Comparison of ENCODE assay signal across 14 mouse cellular contexts in the genomic region with DNA sequence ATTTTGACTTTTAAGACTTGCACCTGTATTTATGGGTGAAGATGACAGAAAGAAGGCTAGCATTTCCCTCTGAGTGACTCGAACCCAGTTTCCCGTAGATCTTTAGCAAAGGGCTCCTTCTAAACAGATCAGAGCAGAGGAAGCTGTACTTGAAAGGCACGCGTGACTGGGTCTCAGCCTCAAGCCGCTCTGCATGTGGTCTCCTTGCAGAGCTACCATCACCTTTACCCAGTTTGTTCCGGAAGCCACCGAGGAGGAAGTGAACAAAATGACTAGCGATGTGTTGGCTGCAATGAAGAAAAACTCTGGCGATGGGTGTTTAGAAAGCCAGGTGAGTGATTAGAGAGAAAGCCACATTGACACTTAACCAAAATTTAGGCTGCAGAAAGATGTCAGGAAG. TPM values are rescaled to one million over a fixed set of nuclear protein-coding genes. Genes with fewer than 3 reads are reported as not detected.
DNase-seq lines count a peak whose midpoint lies in the region; ATAC-seq and TF ChIP-seq lines count a peak whose summit lies in the region.
"Had no signal": no experiment of that assay in that cellular context is flagged by ENCODE, and none has a peak within 500 bp of the region (broad histone marks: within the 10 kb centered on the region; RNA-seq: fewer than 3 reads in every experiment).

No protein-coding gene starts in this region.

- H3K4me3 ChIP-seq in kidney, postnatal 0 days (replicated peaks; ENCODE audit: low read depth, low read length), result no peak overlapping the region
- peak overlapping the region; percentile 25 for H3K4me3 ChIP-seq in liver, postnatal 0 days (ENCODE audit: low read depth, low read length)
- H3K4me3 ChIP-seq: hindbrain, embryonic 10.5 days had no signal

- intact Hi-C loops in left cerebral cortex, postnatal 4 days (cut with DNase I), result no loop called here

- 0 out of 2 replicates have a peak overlapping the region, but pooled peaks have one; percentile 10 for H3K4me2 ChIP-seq in kidney, postnatal 0 days (ENCODE audit: low read length)
- H3K4me2 ChIP-seq in liver, postnatal 0 days (ENCODE audit: low read depth, low read length), result peak overlapping the region; percentile 50

- DNase-seq in kidney, postnatal 0 days (ENCODE audit: low spot score), result peak; percentile 19
- DNase-seq in kidney, adult 18-20 months, result no peak
- no peak for DNase-seq in liver, postnatal 0 days
- peak; percentile 68 for DNase-seq in thymus, postnatal 25 days
- no peak for DNase-seq in left cerebral cortex, postnatal 4 days
- DNase-seq in left cerebral cortex, adult 11 months (ENCODE audit: low spot score), result no peak
- DNase-seq in cerebellum, adult 11-12 months, result no peak
- DNase-seq: layer of hippocampus, adult 9-11 months; right cerebral cortex, postnatal 25 days had no signal

- no peak for TF ChIP-seq EP300 in liver, postnatal 0 days (IDR thresholded peaks at IDR 0.05; ENCODE audit: low read depth)

- H3K27ac ChIP-seq in kidney, postnatal 0 days, result no peak overlapping the region
- peak overlapping the region; percentile 22; the same call in 1 of the 2 replicates for H3K27ac ChIP-seq in liver, postnatal 0 days (ENCODE audit: low read depth)
- H3K27ac ChIP-seq: hindbrain, embryonic 10.5 days had no signal

- ATAC-seq in kidney, postnatal 0 days (replicated peaks; ENCODE audit: low FRiP score, low read depth), result no peak; the same call in 1 of the 2 replicates
- ATAC-seq in common myeloid progenitor, adult 5-6 weeks (replicated peaks; ENCODE audit: low read depth, poor library complexity, severe bottlenecking), result peak; percentile 72
- no peak for ATAC-seq in liver, postnatal 0 days
- ATAC-seq: forebrain, embryonic 16.5 days had no signal

- no peak for TF ChIP-seq CTCF in kidney, postnatal 0 days (IDR thresholded peaks at IDR 0.05; ENCODE audit: low read depth)
- no peak for TF ChIP-seq CTCF in liver, postnatal 0 days (IDR thresholded peaks at IDR 0.05; ENCODE audit: low read depth)

- H3K4me1 ChIP-seq in kidney, postnatal 0 days (replicated peaks; ENCODE audit: insufficient read depth, low read length), result no peaks in the 10 kb centered on the region
- H3K4me1 ChIP-seq in liver, postnatal 0 days (ENCODE audit: insufficient read depth), result 0 out of 2 replicates have a peak, but pooled peaks cover under 1% of the 10 kb centered on the region
- H3K4me1 ChIP-seq: hindbrain, embryonic 10.5 days had no signal

- 64% methylated on average over 9 of the region's 9 CpGs for WGBS in kidney, postnatal 0 days
- WGBS in liver, postnatal 0 days (ENCODE audit: insufficient replicate concordance), result 35% methylated on average over 9 of the region's 9 CpGs

- H3K27me3 ChIP-seq in kidney, postnatal 0 days (ENCODE audit: insufficient read depth, low read length), result no peaks in the 10 kb centered on the region
- H3K27me3 ChIP-seq in liver, postnatal 0 days (ENCODE audit: insufficient read depth, low read length), result no peaks in the 10 kb centered on the region

- H3K9me3 ChIP-seq in kidney, postnatal 0 days (replicated peaks; ENCODE audit: low read length), result no peaks in the 10 kb centered on the region
- no peaks in the 10 kb centered on the region for H3K9me3 ChIP-seq in liver, postnatal 0 days (ENCODE audit: low read length)
- H3K9me3 ChIP-seq: hindbrain, embryonic 10.5 days had no signal

- no peak overlapping the region for H3K9ac ChIP-seq in kidney, postnatal 0 days (ENCODE audit: low read depth, low read length)
- peak overlapping the region; percentile 16; the same call in 1 of the 2 replicates for H3K9ac ChIP-seq in liver, postnatal 0 days (replicated peaks)

- no peaks in the 10 kb centered on the region for H3K36me3 ChIP-seq in kidney, postnatal 0 days (ENCODE audit: insufficient read depth, low read length)
- H3K36me3 ChIP-seq in liver, postnatal 0 days (replicated peaks; ENCODE audit: insufficient read depth, low read length), result no peaks in the 10 kb centered on the region
- H3K36me3 ChIP-seq: hindbrain, embryonic 10.5 days had no signal

RNA-seq across cellular contexts. Expression of a gene that starts 1.9 kb away (rescaled TPM):
- polyA plus RNA-seq in kidney, postnatal 0 days (2015; fragmentation: Nextera tagmentation; extraction: Ambion mirVana), result 123 and 130 TPM in 2 replicates
- total RNA-seq in common myeloid progenitor, adult 5-6 weeks (2017), result 0.19 and 0.59 TPM in 2 replicates
- 11,303 and 11,922 TPM in 2 replicates for polyA plus RNA-seq in liver, postnatal 0 days (2015; fragmentation: Nextera tagmentation; extraction: Ambion mirVana)
- under 1 TPM in 1 of 2 experiments, not detected in 1; 0.44 TPM for total RNA-seq in left cerebral cortex, postnatal 4 days (2021)

RNA-seq across cellular contexts. Expression of a gene that starts 26.3 kb away (rescaled TPM):
- polyA plus RNA-seq in kidney, postnatal 0 days (2015; fragmentation: Nextera tagmentation; extraction: Ambion mirVana), result 22.0 and 22.8 TPM in 2 replicates
- total RNA-seq in common myeloid progenitor, adult 5-6 weeks (2017), result not detected in 2 replicates
- polyA plus RNA-seq in liver, postnatal 0 days (2015; fragmentation: Nextera tagmentation; extraction: Ambion mirVana), result 54.6 and 56.0 TPM in 2 replicates
- total RNA-seq in left cerebral cortex, postnatal 4 days (2021), result not detected
- polyA plus RNA-seq: forebrain, embryonic 16.5 days; hindbrain, embryonic 10.5 days; lung, embryonic 16.5 days; urinary bladder, adult 2 months had no signal

RNA-seq across cellular contexts. Expression of a gene that starts 31.7 kb away (rescaled TPM):
- 3.1 and 6.9 TPM in 2 replicates for polyA plus RNA-seq in kidney, postnatal 0 days (2015; fragmentation: Nextera tagmentation; extraction: Ambion mirVana)
- total RNA-seq in common myeloid progenitor, adult 5-6 weeks (2017), result not detected in 2 replicates
- 15,780 and 16,843 TPM in 2 replicates for polyA plus RNA-seq in liver, postnatal 0 days (2015; fragmentation: Nextera tagmentation; extraction: Ambion mirVana)
- total RNA-seq in left cerebral cortex, postnatal 4 days (2021), result 1 to 10 TPM in 1 of 2 experiments, under 1 TPM in 1; 0.46 to 1.6 TPM
- polyA plus RNA-seq: hindbrain, embryonic 10.5 days had no signal

Comparison
In these comparisons a context has a peak if more than half of its experiments do, and no peak if none do; other contexts are left out.
1. DNase-seq: peak in kidney, postnatal 0 days (single experiment) and thymus, postnatal 25 days (single experiment); none in kidney, adult 18-20 months (single experiment), liver, postnatal 0 days (single experiment), left cerebral cortex, postnatal 4 days (single experiment), left cerebral cortex, adult 11 months (single experiment) and cerebellum, adult 11-12 months (single experiment).